Mouse (Mus musculus) CH12.LX (cell line): ENCODE data around the gene Agbl5.

Experiments
- CTCF ChIP-seq, 2 experiments: IDR thresholded peaks in 1 of 2; conservative IDR thresholded peaks in 1 of 2; 2 replicates each; pipeline ENCODE4 v1.5.1; 2011 to 2012; ENCODE audit warnings: low read depth in 2 of 2, low read length in 2 of 2, improper control_type of control experiment in 1 of 2, inconsistent platforms in 1 of 2, mild to moderate bottlenecking in 1 of 2, moderate library complexity in 1 of 2
- NELFE ChIP-seq: IDR thresholded peaks from 2 replicates; pipeline ENCODE4 v1.6.1; 2011; ENCODE audit warnings: low read depth, low read length, improper control_type of control experiment
- RAD21 ChIP-seq: IDR thresholded peaks from 2 replicates; pipeline ENCODE4 v1.6.1; 2011; ENCODE audit warnings: low read depth, mild to moderate bottlenecking, low read length, improper control_type of control experiment, moderate library complexity
- ZNF384 ChIP-seq: IDR thresholded peaks from 2 replicates; pipeline ENCODE4 v1.6.1; 2012; ENCODE audit warnings: low read depth, low read length, improper control_type of control experiment, inconsistent platforms

DNA sequence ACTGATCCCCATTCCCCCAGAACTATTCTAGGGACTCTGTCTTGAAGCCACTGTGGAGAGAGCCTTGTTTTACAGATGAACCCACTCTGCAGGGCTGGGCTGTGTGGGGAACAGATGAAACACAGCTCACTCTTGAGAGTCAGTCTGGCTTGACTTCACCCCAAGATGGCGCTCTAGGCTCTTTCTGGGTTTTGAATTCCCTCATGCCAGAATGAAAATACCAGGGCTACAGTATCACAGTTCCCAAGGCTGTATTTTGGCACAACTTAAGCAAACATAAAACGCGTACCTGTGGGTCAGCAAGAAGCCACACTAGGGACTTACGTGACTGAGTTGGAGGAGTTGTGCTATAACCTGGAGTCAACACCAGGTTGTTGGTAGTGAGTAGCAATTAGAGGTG lies 41.6 kb downstream of the Agbl5 start:
- TF ChIP-seq CTCF (conservative IDR thresholded peaks at IDR 0.05 in 1 of 2, IDR thresholded peaks at IDR 0.05 in 1 of 2; ENCODE audit: low read depth in 2 of 2, low read length in 2 of 2) = peak; percentile 45 to 86
- no peak for TF ChIP-seq ZNF384
- TF ChIP-seq NELFE = no peak
- peak; percentile 79 for TF ChIP-seq RAD21
